Mouse (Mus musculus) right cerebral cortex, postnatal 14 days (tissue): ENCODE data around the gene Setx.

Source experiments
- DNase-seq: peaks from one replicate; pipeline ENCODE4 v3.0.0; 2022

The Setx gene

GRCm38 (mm10) chr2:29222302-29222701, 98.3 kb downstream of the Setx start:
- no peak for DNase-seq

GRCm38 (mm10) chr2:29223591-29224262, 99.7 kb downstream of the Setx start:
- DNase-seq, result no peak

- DNase-seq, result no peak
These were observed 102.7 kb downstream of the Setx start for GRCm38 (mm10) chr2:29226671-29227070.

GRCm38 (mm10) chr2:29230191-29230835, 106.3 kb downstream of the Setx start:
- DNase-seq, result no peak
